Mouse (Mus musculus): Measurements from ENCODE around the gene Glipr1l1. TPM values are rescaled to one million over a fixed set of nuclear protein-coding genes. Genes with fewer than 3 reads are reported as not detected.
"Not testable (repeated sequence)": the region's sequence is repeated elsewhere in the genome, so short reads cannot be mapped to it uniquely, and the experiment has no call there.

Glipr1l1 gene
- total and polyA plus RNA-seq, 3 experiments: not detected

- no peak for DNase-seq
- TF ChIP-seq EP300 (IDR thresholded peaks at IDR 0.05; ENCODE audit: insufficient read depth, low read depth, low read length): no peak
- no peak for TF ChIP-seq CTCF (IDR thresholded peaks at IDR 0.05)
- no peak for TF ChIP-seq POLR2A (IDR thresholded peaks at IDR 0.05; ENCODE audit: insufficient read depth, low read depth, low read length)
- Histone ChIP-seq H3K27me3 (ENCODE audit: control insufficient read depth, insufficient read depth, low read length) (0 out of 2 replicates have a peak, but pooled peaks cover 1% of the 10 kb centered on the region), H3K79me2 (replicated peaks; ENCODE audit: control insufficient read depth, insufficient read depth, low read length) (no peaks in the 10 kb centered on the region), H3K36me3 (ENCODE audit: control insufficient read depth, insufficient read depth, low read length) (no peaks in the 10 kb centered on the region), H3K4me1 (ENCODE audit: control insufficient read depth, insufficient read depth, low read length) (no peaks in the 10 kb centered on the region), H3K27ac (no peak overlapping the region), H3K9ac (ENCODE audit: low read depth, low read length) (no peak overlapping the region), H3K4me3 (no peak overlapping the region)
- 10% methylated on average over 2 of the region's 2 CpGs for WGBS
- intact Hi-C loops (cut with DNase I): loop anchor here (10.0 kb wide), 1 partner anchor 55 kb away; no protein-coding TSS in a partner anchor
These were observed 20.1 kb downstream of the Glipr1l1 start for GRCm38 (mm10) chr10:112080044-112080443.

GRCm38 (mm10) chr10:112083157-112083556 is 23.2 kb downstream of the Glipr1l1 start, which contains the start of gene Glipr1l2:
Gene Glipr1l2 (plus strand): TSS chr10:112083354.
- WGBS: 90% methylated on average over 14 of the region's 14 CpGs

GRCm38 (mm10) chr10:112105785-112106184 is 45.8 kb downstream of the Glipr1l1 start:
- intact Hi-C loops (cut with DNase I): loop anchor here (2.0 to 5.0 kb wide), 2 partner anchors 43 to 129 kb away; partner anchors contain the start of gene Glipr1l1
- H3K79me2 ChIP-seq (replicated peaks; ENCODE audit: control insufficient read depth, insufficient read depth, low read length); H3K36me3 ChIP-seq (ENCODE audit: control insufficient read depth, insufficient read depth, low read length); H3K9ac ChIP-seq (ENCODE audit: low read depth, low read length); H3K27ac ChIP-seq; H3K4me3 ChIP-seq; H3K27me3 ChIP-seq (ENCODE audit: control insufficient read depth, insufficient read depth, low read length); H3K4me1 ChIP-seq (ENCODE audit: control insufficient read depth, insufficient read depth, low read length): not testable (repeated sequence)
- peak; percentile 26 to 56 for DNase-seq
- WGBS: 2% methylated on average over 5 of the region's 5 CpGs
- peak; percentile 80 for TF ChIP-seq CTCF (IDR thresholded peaks at IDR 0.05)

More at GRCm38 (mm10) chr10:112083157-112083556, 23.2 kb downstream of the Glipr1l1 start, which contains the start of gene Glipr1l2:
- H3K4me3 ChIP-seq: no peak within 1 kb of the TSS
- intact Hi-C loops (cut with DNase I): loop anchor here (10.0 kb wide), 1 partner anchor 52 kb away; no protein-coding TSS in a partner anchor
- no peak within 1 kb of the TSS for H3K9ac ChIP-seq (ENCODE audit: low read depth, low read length)
- H3K79me2 ChIP-seq (replicated peaks; ENCODE audit: control insufficient read depth, insufficient read depth, low read length): no peaks in the 10 kb centered on the region
- no peak within 1 kb of the TSS for H3K27ac ChIP-seq
- no peaks in the 10 kb centered on the region for H3K4me1 ChIP-seq (ENCODE audit: control insufficient read depth, insufficient read depth, low read length)
- no peaks in the 10 kb centered on the region for H3K36me3 ChIP-seq (ENCODE audit: control insufficient read depth, insufficient read depth, low read length)
- no peak for DNase-seq
- no peak for TF ChIP-seq POLR2A (IDR thresholded peaks at IDR 0.05; ENCODE audit: insufficient read depth, low read depth, low read length)
- no peak for TF ChIP-seq CTCF (IDR thresholded peaks at IDR 0.05)
- TF ChIP-seq EP300 (IDR thresholded peaks at IDR 0.05; ENCODE audit: insufficient read depth, low read depth, low read length): no peak
- H3K27me3 ChIP-seq (ENCODE audit: control insufficient read depth, insufficient read depth, low read length): 0 out of 2 replicates have a peak, but pooled peaks cover 1% of the 10 kb centered on the region

- intact Hi-C loops (cut with DNase I): no loop called here
These were observed 50.4 kb downstream of the Glipr1l1 start for GRCm38 (mm10) chr10:112110401-112110800.

GRCm38 (mm10) chr10:112125090-112125489 is 65.1 kb downstream of the Glipr1l1 start:
- H3K27ac ChIP-seq; H3K4me1 ChIP-seq (ENCODE audit: control insufficient read depth, insufficient read depth, low read length); H3K79me2 ChIP-seq (replicated peaks; ENCODE audit: control insufficient read depth, insufficient read depth, low read length); H3K36me3 ChIP-seq (ENCODE audit: control insufficient read depth, insufficient read depth, low read length); DNase-seq; H3K27me3 ChIP-seq (ENCODE audit: control insufficient read depth, insufficient read depth, low read length); intact Hi-C loops (cut with DNase I); H3K9ac ChIP-seq (ENCODE audit: low read depth, low read length); H3K4me3 ChIP-seq: not testable (repeated sequence)
- WGBS: 53% methylated on average over 2 of the region's 2 CpGs

More at GRCm38 (mm10) chr10:112110401-112110800, 50.4 kb downstream of the Glipr1l1 start:
- Histone ChIP-seq H3K27ac (no peak overlapping the region), H3K79me2 (replicated peaks; ENCODE audit: control insufficient read depth, insufficient read depth, low read length) (no peaks in the 10 kb centered on the region), H3K27me3 (ENCODE audit: control insufficient read depth, insufficient read depth, low read length) (no peaks in the 10 kb centered on the region), H3K36me3 (ENCODE audit: control insufficient read depth, insufficient read depth, low read length) (no peaks in the 10 kb centered on the region), H3K4me1 (ENCODE audit: control insufficient read depth, insufficient read depth, low read length) (no peaks in the 10 kb centered on the region), H3K9ac (ENCODE audit: low read depth, low read length) (no peak overlapping the region), H3K4me3 (no peak overlapping the region)
- no peak for TF ChIP-seq POLR2A (IDR thresholded peaks at IDR 0.05; ENCODE audit: insufficient read depth, low read depth, low read length)
- TF ChIP-seq EP300 (IDR thresholded peaks at IDR 0.05; ENCODE audit: insufficient read depth, low read depth, low read length): no peak
- TF ChIP-seq CTCF (IDR thresholded peaks at IDR 0.05): no peak
- WGBS: 83% methylated on average over 7 of the region's 7 CpGs
- no peak for DNase-seq

- H3K27ac ChIP-seq; H3K36me3 ChIP-seq (ENCODE audit: control insufficient read depth, insufficient read depth, low read length); H3K9ac ChIP-seq (ENCODE audit: low read depth, low read length); DNase-seq; H3K79me2 ChIP-seq (replicated peaks; ENCODE audit: control insufficient read depth, insufficient read depth, low read length); intact Hi-C loops (cut with DNase I); H3K4me3 ChIP-seq; H3K27me3 ChIP-seq (ENCODE audit: control insufficient read depth, insufficient read depth, low read length); H3K4me1 ChIP-seq (ENCODE audit: control insufficient read depth, insufficient read depth, low read length): not testable (repeated sequence)
- WGBS: 70% methylated on average over 6 of the region's 6 CpGs
These were observed 67.8 kb downstream of the Glipr1l1 start for GRCm38 (mm10) chr10:112127682-112128230.

Other genes starting within 250 kb of the Glipr1l1 start
- 10 to 100 TPM; 24.2 to 27.0 TPM for gene Krr1, start 87.5 kb upstream of the Glipr1l1 start, total RNA-seq (2021)
- 7.0 and 10.1 TPM in 2 replicates for gene Krr1, start 87.5 kb upstream of the Glipr1l1 start, polyA plus RNA-seq (2012; rRNA removed)
- 1 to 10 TPM in 1 of 2 experiments, under 1 TPM in 1; 0.94 to 1.2 TPM for gene Glipr1, start 57.6 kb upstream of the Glipr1l1 start, total RNA-seq (2021)
- 2.1 and 3.0 TPM in 2 replicates for gene Glipr1, start 57.6 kb upstream of the Glipr1l1 start, polyA plus RNA-seq (2012; rRNA removed)
- not detected for gene Glipr1l2, start 23.2 kb downstream of the Glipr1l1 start, total RNA-seq (2021)
- not detected in 2 replicates for gene Glipr1l2, start 23.2 kb downstream of the Glipr1l1 start, polyA plus RNA-seq (2012; rRNA removed)
- not detected for gene Glipr1l3, start 100.1 kb downstream of the Glipr1l1 start, total RNA-seq (2021)
- gene Glipr1l3, start 100.1 kb downstream of the Glipr1l1 start, polyA plus RNA-seq (2012; rRNA removed): not detected in 2 replicates
- not detected for gene Caps2, start 103.4 kb downstream of the Glipr1l1 start, total RNA-seq (2021)
- not detected in 2 replicates for gene Caps2, start 103.4 kb downstream of the Glipr1l1 start, polyA plus RNA-seq (2012; rRNA removed)
- under 1 TPM; 0.39 to 0.41 TPM for gene Kcnc2, start 210.9 kb downstream of the Glipr1l1 start, total RNA-seq (2021)
- 0.44 and 0.49 TPM in 2 replicates for gene Kcnc2, start 210.9 kb downstream of the Glipr1l1 start, polyA plus RNA-seq (2012; rRNA removed)